Mouse (Mus musculus) heart, embryonic 14.5 days (tissue): ENCODE measurements at regions not wholly inside any gene's neighbourhood (a gene's known extent, or its start where the extent isn't known, plus 50 kb on each side); places are given as distances from the start of the nearest gene placed in this dataset.

ENCODE experiments used
- ATAC-seq: fragments of 200-750 bp; cut with Nextera tagmentation; 2 replicates; pipeline ENCODE4 v1.8.0; 2017; ENCODE audit warnings: low read depth, moderate TSS enrichment; ENCODE audit not compliant: insufficient number of reproducible peaks, insufficient read depth, low FRiP score
- H3K27ac ChIP-seq, 2 experiments: fragments of 200-500 bp in 1 of 2; fragments of 300-500 bp in 1 of 2; sonication (generic) in 1 of 2; replicated peaks in 1 of 2; 2 replicates each; pipeline ENCODE4 v1.5.1; 2012 to 2014; ENCODE audit warnings: low read depth in 2 of 2, low read length in 2 of 2, control low read depth in 1 of 2, mild to moderate bottlenecking in 1 of 2, mixed read lengths in 1 of 2; ENCODE audit not compliant: control insufficient read depth in 1 of 2, insufficient read depth in 1 of 2
- H3K27me3 ChIP-seq: fragments of 300-500 bp; sonication (generic); 2 replicates; pipeline ENCODE4 v1.6.1; 2014; ENCODE audit warnings: mild to moderate bottlenecking, low read length, control low read depth; ENCODE audit not compliant: control insufficient read depth, insufficient read depth
- H3K36me3 ChIP-seq: fragments of 300-500 bp; sonication (generic); 2 replicates; pipeline ENCODE4 v1.6.1; 2014; ENCODE audit warnings: mild to moderate bottlenecking, control low read depth, low read length, mixed read lengths; ENCODE audit not compliant: control insufficient read depth, insufficient read depth
- H3K4me1 ChIP-seq, 2 experiments: fragments of 200-500 bp in 1 of 2; fragments of 300-500 bp in 1 of 2; sonication (generic) in 1 of 2; 2 replicates each; pipeline ENCODE4 v1.6.1; 2012 to 2014; ENCODE audit warnings: low read length in 2 of 2, control low read depth in 1 of 2, mixed read lengths in 1 of 2; ENCODE audit not compliant: control insufficient read depth in 2 of 2, insufficient read depth in 2 of 2
- H3K4me2 ChIP-seq: fragments of 300-500 bp; sonication (generic); 2 replicates; pipeline ENCODE4 v1.6.1; 2014; ENCODE audit warnings: mild to moderate bottlenecking, low read length
- H3K4me3 ChIP-seq, 2 experiments: fragments of 200-500 bp in 1 of 2; fragments of 300-500 bp in 1 of 2; sonication (generic) in 1 of 2; 2 replicates each; pipeline ENCODE4 v1.5.1; 2012 to 2014; ENCODE audit warnings: low read length in 2 of 2, mild to moderate bottlenecking in 2 of 2, control low read depth in 1 of 2, low read depth in 1 of 2, moderate library complexity in 1 of 2; ENCODE audit not compliant: control insufficient read depth in 1 of 2, insufficient read depth in 1 of 2
- H3K9ac ChIP-seq: fragments of 300-500 bp; sonication (generic); 2 replicates; pipeline ENCODE4 v1.6.1; 2014; ENCODE audit warnings: mild to moderate bottlenecking, low read length
- H3K9me3 ChIP-seq: fragments of 300-500 bp; sonication (generic); 2 replicates; pipeline ENCODE4 v1.6.1; 2016; ENCODE audit warnings: low read length, control low read depth; ENCODE audit not compliant: control insufficient read depth
- WGBS: fragments of 180-500 bp; shearing (Covaris S2); extraction: QIAGEN DNeasy Blood & Tissue Kit; methylation state at CpG from one replicate; pipeline ENCODE4 v1.1.7; 2014; 5-methylcytosine and 5-hydroxymethylcytosine counted together

GRCm38 (mm10) chrX:12525044-12525443 is 62.6 kb upstream of the Atp6ap2 start:
- Histone ChIP-seq H3K9ac (no peak overlapping the region), H3K4me2 (no peak overlapping the region), H3K36me3 (no peaks in the 10 kb centered on the region), H3K27ac (no peak overlapping the region), H3K4me3 (no peak overlapping the region), H3K9me3 (no peaks in the 10 kb centered on the region), H3K4me1 (no peaks in the 10 kb centered on the region), H3K27me3 (no peaks in the 10 kb centered on the region)
- ATAC-seq, result no peak
- 84% methylated on average over 3 of the region's 3 CpGs for WGBS

GRCm38 (mm10) chrX:12530406-12531311 is 56.9 kb upstream of the Atp6ap2 start:
- ATAC-seq, result no peak
- Histone ChIP-seq H3K4me3 (no peak overlapping the region), H3K9ac (no peak overlapping the region), H3K9me3 (no peaks in the 10 kb centered on the region), H3K4me1 (no peaks in the 10 kb centered on the region), H3K4me2 (no peak overlapping the region), H3K27ac (no peak overlapping the region), H3K27me3 (no peaks in the 10 kb centered on the region), H3K36me3 (no peaks in the 10 kb centered on the region)
- 64% methylated on average over 6 of the region's 6 CpGs for WGBS
